Mouse (Mus musculus): ENCODE results near the gene Dync1h1. TPM values are rescaled to one million over a fixed set of nuclear protein-coding genes. Genes with fewer than 3 reads are reported as not detected.

Dync1h1 gene
- total and polyA plus RNA-seq, 3 experiments: 24.9 to 114 (median 80.1) TPM

- TF ChIP-seq UBTF (IDR thresholded peaks at IDR 0.05; ENCODE audit: low read depth, low read length): no peak
- no peak for TF ChIP-seq KAT2A (IDR thresholded peaks at IDR 0.05; ENCODE audit: insufficient replicate concordance, low read length)
- no peak for TF ChIP-seq MAX (IDR thresholded peaks at IDR 0.05; ENCODE audit: low read length)
- no peak for TF ChIP-seq ETS1 (conservative IDR thresholded peaks at IDR 0.05; ENCODE audit: low read depth, low read length)
- no peak for TF ChIP-seq RAD21 (IDR thresholded peaks at IDR 0.05; ENCODE audit: low read depth, low read length)
- TF ChIP-seq JUN (IDR thresholded peaks at IDR 0.05; ENCODE audit: insufficient read depth, low read depth, low read length): no peak
- TF ChIP-seq CHD2 (IDR thresholded peaks at IDR 0.05; ENCODE audit: low read length): no peak
- no peak for TF ChIP-seq IRF4 (IDR thresholded peaks at IDR 0.05; ENCODE audit: low read depth, low read length)
- TF ChIP-seq USF2 (conservative IDR thresholded peaks at IDR 0.05; ENCODE audit: low read depth, low read length): no peak
- TF ChIP-seq MYC (IDR thresholded peaks at IDR 0.05; ENCODE audit: low read depth, low read length): no peak
- no peak for TF ChIP-seq ZMIZ1 (IDR thresholded peaks at IDR 0.05; ENCODE audit: low read depth, low read length)
- TF ChIP-seq ZNF384 (IDR thresholded peaks at IDR 0.05; ENCODE audit: low read depth, low read length): no peak
- no peak for TF ChIP-seq CHD1 (IDR thresholded peaks at IDR 0.05; ENCODE audit: low read depth, low read length)
- no peak for TF ChIP-seq BHLHE40 (IDR thresholded peaks at IDR 0.05; ENCODE audit: low read depth, low read length)
- Histone ChIP-seq H3K79me2 (replicated peaks; ENCODE audit: control insufficient read depth, extremely low read depth, insufficient read depth, poor library complexity, severe bottlenecking) (no peaks in the 10 kb centered on the region), H3K9ac (ENCODE audit: insufficient read depth, low read depth) (no peak overlapping the region), H3K36me3 (replicated peaks in 1 of 2; ENCODE audit: control insufficient read depth in 1 of 2, insufficient read depth in 1 of 2, low read length in 1 of 2) (peaks cover 40 to 92% of the 10 kb centered on the region in 2 experiments), H3K27me3 (replicated peaks) (no peaks in the 10 kb centered on the region), H3K27ac (ENCODE audit: insufficient read depth, low read depth) (no peak overlapping the region), H3K4me3 (replicated peaks in 1 of 3; ENCODE audit: low read depth in 2 of 3, low read length in 2 of 3, poor library complexity in 1 of 3) (no peak overlapping the region), H3K9me3 (replicated peaks; ENCODE audit: low read length) (no peaks in the 10 kb centered on the region), H3K4me1 (ENCODE audit: control insufficient read depth in 1 of 2, insufficient read depth in 2 of 2) (no peaks in the 10 kb centered on the region), H3K4me2 (ENCODE audit: insufficient read depth, low read depth, poor library complexity, severe bottlenecking) (no peak overlapping the region)
- dilution Hi-C loops (cut with MboI; ENCODE audit: extremely low pct_ligation_motif_present, extremely low pct_unique_long_range_greater_than_20kb, low sequenced_read_pairs) (no loop called here), in situ Hi-C loops (cut with MboI; ENCODE audit: low pct_ligation_motif_present, low pct_unique_long_range_greater_than_20kb, low sequenced_read_pairs) (no loop called here)
- no peak for DNase-seq (ENCODE audit: extremely low read depth)
These were observed 27.6 kb upstream of the Dync1h1 start for GRCm38 (mm10) chr12:110573635-110574034.

- H3K36me3 ChIP-seq (replicated peaks in 1 of 2; ENCODE audit: control insufficient read depth in 1 of 2, insufficient read depth in 1 of 2, low read length in 1 of 2): peaks cover 39 to 92% of the 10 kb centered on the region in 2 experiments
- no peak for DNase-seq (ENCODE audit: extremely low read depth)
- H3K27ac ChIP-seq (ENCODE audit: insufficient read depth, low read depth): no peak overlapping the region
- H3K9ac ChIP-seq (ENCODE audit: insufficient read depth, low read depth): no peak overlapping the region
- H3K27me3 ChIP-seq (replicated peaks): no peaks in the 10 kb centered on the region
- no peak for TF ChIP-seq PAX5 (IDR thresholded peaks at IDR 0.05; ENCODE audit: low read length)
- TF ChIP-seq SIN3A (IDR thresholded peaks at IDR 0.05; ENCODE audit: low read length): no peak
- no peak for TF ChIP-seq BHLHE40 (IDR thresholded peaks at IDR 0.05; ENCODE audit: low read depth, low read length)
- TF ChIP-seq GABPA (IDR thresholded peaks at IDR 0.05; ENCODE audit: insufficient replicate concordance, low read depth, low read length): no peak
- no peak for TF ChIP-seq ZKSCAN1 (IDR thresholded peaks at IDR 0.05; ENCODE audit: borderline replicate concordance, low read depth, low read length)
- TF ChIP-seq CTCF (conservative IDR thresholded peaks at IDR 0.05 in 1 of 2, IDR thresholded peaks at IDR 0.05 in 1 of 2; ENCODE audit: low read depth in 2 of 2, low read length in 2 of 2): no peak
- TF ChIP-seq NRF1 (IDR thresholded peaks at IDR 0.05; ENCODE audit: low read depth, low read length): no peak
- in situ Hi-C loops (cut with MboI; ENCODE audit: low pct_ligation_motif_present, low pct_unique_long_range_greater_than_20kb, low sequenced_read_pairs) (no loop called here), dilution Hi-C loops (cut with MboI; ENCODE audit: extremely low pct_ligation_motif_present, extremely low pct_unique_long_range_greater_than_20kb, low sequenced_read_pairs) (no loop called here)
- H3K79me2 ChIP-seq (replicated peaks; ENCODE audit: control insufficient read depth, extremely low read depth, insufficient read depth, poor library complexity, severe bottlenecking): no peaks in the 10 kb centered on the region
- H3K4me3 ChIP-seq (replicated peaks in 1 of 3; ENCODE audit: low read depth in 2 of 3, low read length in 2 of 3, poor library complexity in 1 of 3): no peak overlapping the region
- H3K4me1 ChIP-seq (ENCODE audit: control insufficient read depth in 1 of 2, insufficient read depth in 2 of 2): no peaks in the 10 kb centered on the region
- no peak overlapping the region for H3K4me2 ChIP-seq (ENCODE audit: insufficient read depth, low read depth, poor library complexity, severe bottlenecking)
- no peaks in the 10 kb centered on the region for H3K9me3 ChIP-seq (replicated peaks; ENCODE audit: low read length)
These were observed 25.3 kb upstream of the Dync1h1 start for GRCm38 (mm10) chr12:110575926-110576325.

Data from CH12.LX (cell line).